Mouse (Mus musculus) midbrain, embryonic 16.5 days (tissue): ENCODE results near the gene Col8a2. TPM values are rescaled to one million over a fixed set of nuclear protein-coding genes. Genes with fewer than 3 reads are reported as not detected.

Experiments
- ATAC-seq: fragments of 200-750 bp; cut with Nextera tagmentation; 2 replicates; pipeline ENCODE4 v1.8.0; 2017; ENCODE audit warnings: moderate TSS enrichment
- H3K27ac ChIP-seq: fragments of 300-500 bp; sonication (generic); 2 replicates; pipeline ENCODE4 v1.5.1; 2014; ENCODE audit warnings: mild to moderate bottlenecking, low read length, mixed read lengths
- H3K27me3 ChIP-seq: fragments of 300-500 bp; sonication (generic); 2 replicates; pipeline ENCODE4 v1.6.1; 2014; ENCODE audit warnings: low read depth, low read length, mixed read lengths; ENCODE audit not compliant: control insufficient read depth, insufficient read depth
- H3K36me3 ChIP-seq: fragments of 300-500 bp; sonication (generic); 2 replicates; pipeline ENCODE4 v1.6.1; 2014; ENCODE audit warnings: mild to moderate bottlenecking, low read length, moderate library complexity, mixed read lengths; ENCODE audit not compliant: control insufficient read depth, insufficient read depth
- H3K4me1 ChIP-seq: fragments of 300-500 bp; sonication (generic); 2 replicates; pipeline ENCODE4 v1.6.1; 2014; ENCODE audit warnings: mild to moderate bottlenecking, low read length, mixed read lengths; ENCODE audit not compliant: control insufficient read depth, insufficient read depth
- H3K4me2 ChIP-seq: fragments of 300-500 bp; sonication (generic); 2 replicates; pipeline ENCODE4 v1.6.1; 2014; ENCODE audit warnings: mild to moderate bottlenecking, low read length, mixed read lengths
- H3K4me3 ChIP-seq: fragments of 300-500 bp; sonication (generic); 2 replicates; pipeline ENCODE4 v1.5.1; 2014; ENCODE audit warnings: low read depth, mild to moderate bottlenecking, low read length, moderate library complexity, mixed read lengths
- H3K9ac ChIP-seq: fragments of 300-500 bp; sonication (generic); 2 replicates; pipeline ENCODE4 v1.6.1; 2014; ENCODE audit warnings: low read depth, low read length, mixed read lengths
- H3K9me3 ChIP-seq: fragments of 300-500 bp; sonication (generic); replicated peaks from 2 replicates; pipeline ENCODE4 v1.6.1; 2014; ENCODE audit warnings: mild to moderate bottlenecking, low read length, mixed read lengths; ENCODE audit not compliant: control insufficient read depth, poor library complexity, severe bottlenecking
- WGBS: fragments of 180-500 bp; shearing (Covaris S2); extraction: QIAGEN DNeasy Blood & Tissue Kit; methylation state at CpG from one replicate; pipeline ENCODE4 v1.1.7; 2014; 5-methylcytosine and 5-hydroxymethylcytosine counted together
- polyA plus RNA-seq: library from polyadenylated mRNA; unstranded; fragments of >200 nt; fragmentation: Nextera tagmentation; extraction: Ambion mirVana; gene quantifications from 2 replicates; pipeline ENCODE4 v1.2.1, GENCODE M21; 2015

Gene Col8a2
- polyA plus RNA-seq, 1 experiment from 2014 or later: 2.5 TPM

- no peak overlapping the region for H3K4me2 ChIP-seq
- no peaks in the 10 kb centered on the region for H3K9me3 ChIP-seq
- no peak for ATAC-seq
- no peaks in the 10 kb centered on the region for H3K4me1 ChIP-seq
- H3K9ac ChIP-seq: no peak overlapping the region
- no peak overlapping the region for H3K27ac ChIP-seq
- no peaks in the 10 kb centered on the region for H3K36me3 ChIP-seq
- no peak overlapping the region for H3K4me3 ChIP-seq
- 11% methylated on average over 2 of the region's 2 CpGs for WGBS
- H3K27me3 ChIP-seq: peaks cover 15% of the 10 kb centered on the region
Measured at GRCm38 (mm10) chr4:126306827-126307226, 20.2 kb downstream of the Col8a2 start.

GRCm38 (mm10) chr4:126309211-126309921 lies 22.8 kb downstream of the Col8a2 start:
- H3K4me2 ChIP-seq: peak overlapping the region; percentile 52
- peak; percentile 62 for ATAC-seq
- H3K27me3 ChIP-seq: no peaks in the 10 kb centered on the region
- no peaks in the 10 kb centered on the region for H3K4me1 ChIP-seq
- H3K9me3 ChIP-seq: no peaks in the 10 kb centered on the region
- H3K4me3 ChIP-seq: peak overlapping the region; percentile 33
- H3K9ac ChIP-seq: peak overlapping the region; percentile 60
- no peaks in the 10 kb centered on the region for H3K36me3 ChIP-seq
- no peak overlapping the region for H3K27ac ChIP-seq
- WGBS: 15% methylated on average over 20 of the region's 20 CpGs

- H3K27me3 ChIP-seq: no peaks in the 10 kb centered on the region
- 2% methylated on average over 7 of the region's 7 CpGs for WGBS
- no peaks in the 10 kb centered on the region for H3K36me3 ChIP-seq
- H3K4me3 ChIP-seq: peak overlapping the region; percentile 33
- H3K9me3 ChIP-seq: no peaks in the 10 kb centered on the region
- peak overlapping the region; percentile 60 for H3K9ac ChIP-seq
- H3K27ac ChIP-seq: no peak overlapping the region
- H3K4me2 ChIP-seq: peak overlapping the region; percentile 52
- H3K4me1 ChIP-seq: no peaks in the 10 kb centered on the region
- ATAC-seq: peak; percentile 92
Measured at GRCm38 (mm10) chr4:126309922-126310309, 23.3 kb downstream of the Col8a2 start.

GRCm38 (mm10) chr4:126310344-126310743 lies 23.8 kb downstream of the Col8a2 start:
- Histone ChIP-seq H3K27me3 (no peaks in the 10 kb centered on the region), H3K4me3 (no peak overlapping the region), H3K4me2 (no peak overlapping the region), H3K27ac (no peak overlapping the region), H3K9ac (no peak overlapping the region), H3K4me1 (no peaks in the 10 kb centered on the region), H3K9me3 (no peaks in the 10 kb centered on the region), H3K36me3 (no peaks in the 10 kb centered on the region)
- WGBS: 71% methylated on average over 7 of the region's 7 CpGs
- ATAC-seq: no peak

- no peak overlapping the region for H3K4me3 ChIP-seq
- no peak overlapping the region for H3K9ac ChIP-seq
- no peak overlapping the region for H3K27ac ChIP-seq
- no peaks in the 10 kb centered on the region for H3K9me3 ChIP-seq
- no peak for ATAC-seq
- no peaks in the 10 kb centered on the region for H3K4me1 ChIP-seq
- H3K4me2 ChIP-seq: no peak overlapping the region
- peaks cover 10% of the 10 kb centered on the region for H3K36me3 ChIP-seq
- 86% methylated on average over 16 of the region's 16 CpGs for WGBS
- H3K27me3 ChIP-seq: no peaks in the 10 kb centered on the region
Measured at GRCm38 (mm10) chr4:126311566-126312200, 25.1 kb downstream of the Col8a2 start.

- no peak overlapping the region for H3K4me2 ChIP-seq
- H3K27ac ChIP-seq: no peak overlapping the region
- H3K27me3 ChIP-seq: no peaks in the 10 kb centered on the region
- H3K36me3 ChIP-seq: peaks cover 23% of the 10 kb centered on the region
- no peak overlapping the region for H3K9ac ChIP-seq
- H3K4me1 ChIP-seq: no peaks in the 10 kb centered on the region
- WGBS: 38% methylated on average over 5 of the region's 5 CpGs
- H3K9me3 ChIP-seq: no peaks in the 10 kb centered on the region
- H3K4me3 ChIP-seq: no peak overlapping the region
- ATAC-seq: no peak
Measured at GRCm38 (mm10) chr4:126313202-126313601, 26.6 kb downstream of the Col8a2 start.

- 54% methylated on average over 10 of the region's 10 CpGs for WGBS
- H3K27me3 ChIP-seq: no peaks in the 10 kb centered on the region
- no peak for ATAC-seq
- no peak overlapping the region for H3K4me2 ChIP-seq
- H3K36me3 ChIP-seq: peaks cover 23% of the 10 kb centered on the region
- H3K4me1 ChIP-seq: no peaks in the 10 kb centered on the region
- H3K27ac ChIP-seq: no peak overlapping the region
- no peak overlapping the region for H3K9ac ChIP-seq
- H3K4me3 ChIP-seq: no peak overlapping the region
- no peaks in the 10 kb centered on the region for H3K9me3 ChIP-seq
Measured at GRCm38 (mm10) chr4:126314393-126314792, 27.8 kb downstream of the Col8a2 start.

- no peaks in the 10 kb centered on the region for H3K9me3 ChIP-seq
- no peak overlapping the region for H3K27ac ChIP-seq
- no peak overlapping the region for H3K9ac ChIP-seq
- no peak overlapping the region for H3K4me3 ChIP-seq
- ATAC-seq: no peak
- peaks cover 23% of the 10 kb centered on the region for H3K36me3 ChIP-seq
- H3K27me3 ChIP-seq: no peaks in the 10 kb centered on the region
- H3K4me2 ChIP-seq: no peak overlapping the region
- 49% methylated on average over 5 of the region's 5 CpGs for WGBS
- peaks cover 14% of the 10 kb centered on the region for H3K4me1 ChIP-seq
Measured at GRCm38 (mm10) chr4:126315931-126316330, 29.3 kb downstream of the Col8a2 start.

GRCm38 (mm10) chr4:126316443-126317040 lies 29.9 kb downstream of the Col8a2 start:
- Histone ChIP-seq H3K9ac (no peak overlapping the region), H3K4me3 (no peak overlapping the region), H3K27ac (no peak overlapping the region), H3K4me2 (no peak overlapping the region), H3K27me3 (no peaks in the 10 kb centered on the region), H3K4me1 (peaks cover 14% of the 10 kb centered on the region), H3K36me3 (peaks cover 23% of the 10 kb centered on the region), H3K9me3 (no peaks in the 10 kb centered on the region)
- ATAC-seq: no peak
- WGBS: 91% methylated on average over 13 of the region's 13 CpGs
